13 mouse cellular contexts compared by ENCODE assay signal in the genomic region with DNA sequence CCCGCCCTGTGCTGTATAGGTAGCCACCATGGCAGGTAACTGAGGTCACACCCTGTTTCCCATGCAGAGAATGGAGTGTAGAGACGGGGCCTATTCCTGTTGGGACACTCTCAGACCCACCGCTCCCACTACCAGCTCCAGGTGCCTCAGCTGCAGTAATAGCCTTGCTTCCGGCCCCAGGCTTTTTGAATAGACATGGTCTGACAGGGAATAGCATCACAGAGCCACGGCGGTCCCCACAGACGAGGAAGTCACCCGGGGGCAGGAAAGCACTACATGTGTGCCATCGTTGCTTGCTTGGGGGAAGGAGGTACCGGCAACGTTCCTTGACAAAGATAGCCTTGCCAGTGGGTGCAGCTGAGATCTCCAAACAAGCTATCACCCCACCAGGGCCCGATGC. TPM values are rescaled to one million over a fixed set of nuclear protein-coding genes. Genes with fewer than 3 reads are reported as not detected.
A peak's percentile ranks its signal among the peaks of the same experiment; 100 is the strongest.
DNase-seq lines count a peak whose midpoint lies in the region; ATAC-seq and TF ChIP-seq lines count a peak whose summit lies in the region.
"Had no signal": no experiment of that assay in that cellular context is flagged by ENCODE, and none has a peak within 500 bp of the region (broad histone marks: within the 10 kb centered on the region; RNA-seq: fewer than 3 reads in every experiment).

No protein-coding gene starts in this region.

- 90% methylated on average over 12 of the region's 12 CpGs for WGBS in hindbrain, embryonic 10.5 days
- WGBS in hindbrain, postnatal 0 days, result 77% methylated on average over 12 of the region's 12 CpGs
- 82% methylated on average over 12 of the region's 12 CpGs for WGBS in hindbrain, embryonic 13.5 days
- WGBS in midbrain, postnatal 0 days, result 84% methylated on average over 12 of the region's 12 CpGs

- peaks cover 13% of the 10 kb centered on the region for H3K27me3 ChIP-seq in hindbrain, embryonic 10.5 days (ENCODE audit: insufficient read depth, poor library complexity, severe bottlenecking)
- no peaks in the 10 kb centered on the region for H3K27me3 ChIP-seq in hindbrain, postnatal 0 days (ENCODE audit: insufficient read depth, low read length)
- peaks cover 3% of the 10 kb centered on the region; the same call in 1 of the 2 replicates for H3K27me3 ChIP-seq in hindbrain, embryonic 13.5 days
- no peaks in the 10 kb centered on the region for H3K27me3 ChIP-seq in midbrain, postnatal 0 days (ENCODE audit: insufficient read depth, low read length)
- H3K27me3 ChIP-seq: CH12.LX had no signal

- H3K27ac ChIP-seq in hindbrain, embryonic 10.5 days, result peak overlapping the region; percentile 45
- no peak overlapping the region for H3K27ac ChIP-seq in hindbrain, postnatal 0 days
- peak overlapping the region; percentile 53; the same call in 1 of the 2 replicates for H3K27ac ChIP-seq in hindbrain, embryonic 13.5 days
- no peak overlapping the region for H3K27ac ChIP-seq in midbrain, postnatal 0 days (ENCODE audit: low read depth, low read length)
- H3K27ac ChIP-seq: liver, embryonic 14.5 days had no signal

- peaks cover 65% of the 10 kb centered on the region for H3K36me3 ChIP-seq in hindbrain, embryonic 10.5 days
- H3K36me3 ChIP-seq in hindbrain, postnatal 0 days (ENCODE audit: insufficient read depth, low read length), result peaks cover 45% of the 10 kb centered on the region
- peaks cover 60% of the 10 kb centered on the region for H3K36me3 ChIP-seq in hindbrain, embryonic 13.5 days
- peaks cover 46% of the 10 kb centered on the region for H3K36me3 ChIP-seq in midbrain, postnatal 0 days (ENCODE audit: insufficient read depth, low read length)

- no peak for ATAC-seq in hindbrain, postnatal 0 days
- no peak for ATAC-seq in hindbrain, embryonic 13.5 days (ENCODE audit: low FRiP score)
- ATAC-seq in midbrain, postnatal 0 days (ENCODE audit: low FRiP score), result no peak

- TF ChIP-seq CTCF in hindbrain, postnatal 0 days (IDR thresholded peaks at IDR 0.05; ENCODE audit: low read depth), result no peak
- no peak for TF ChIP-seq CTCF in midbrain, postnatal 0 days (IDR thresholded peaks at IDR 0.05)

- DNase-seq in cerebellum, postnatal 25 days, result peak; percentile 12 to 17
- no peak for DNase-seq in cerebellum, postnatal 4 days (ENCODE audit: low spot score in 2 of 2)
- no peak for DNase-seq in hindbrain, embryonic 10.5 days (ENCODE audit: low spot score)
- no peak for DNase-seq in hindbrain, postnatal 0 days (ENCODE audit: low spot score)
- DNase-seq in midbrain, postnatal 0 days (ENCODE audit: low spot score), result no peak
- DNase-seq in frontal cortex, postnatal 10 days (ENCODE audit: low spot score in 2 of 2), result no peak
- DNase-seq in left cerebral cortex, postnatal 25 days (ENCODE audit: low spot score in 2 of 2), result no peak
- DNase-seq: cerebellum, adult 18-20 months; kidney, adult 9 months; lung, postnatal 14 days had no signal

- H3K4me1 ChIP-seq in hindbrain, embryonic 10.5 days (replicated peaks), result peaks cover 83% of the 10 kb centered on the region
- H3K4me1 ChIP-seq in hindbrain, postnatal 0 days (ENCODE audit: insufficient read depth, low read length), result peaks cover 19% of the 10 kb centered on the region
- peaks cover 76% of the 10 kb centered on the region for H3K4me1 ChIP-seq in hindbrain, embryonic 13.5 days (replicated peaks)
- peaks cover 32% of the 10 kb centered on the region; the same call in 1 of the 2 replicates for H3K4me1 ChIP-seq in midbrain, postnatal 0 days (ENCODE audit: insufficient read depth, low read length)

- intact Hi-C loops in left cerebral cortex, postnatal 25 days (cut with DNase I), result no loop called here

- no peaks in the 10 kb centered on the region for H3K9me3 ChIP-seq in hindbrain, embryonic 10.5 days
- H3K9me3 ChIP-seq in hindbrain, postnatal 0 days (ENCODE audit: low read length), result no peaks in the 10 kb centered on the region
- no peaks in the 10 kb centered on the region for H3K9me3 ChIP-seq in hindbrain, embryonic 13.5 days
- no peaks in the 10 kb centered on the region for H3K9me3 ChIP-seq in midbrain, postnatal 0 days (ENCODE audit: low read length)

- H3K9ac ChIP-seq in hindbrain, postnatal 0 days (replicated peaks; ENCODE audit: low read length), result no peak overlapping the region
- peak overlapping the region; percentile 59 for H3K9ac ChIP-seq in hindbrain, embryonic 13.5 days
- H3K9ac ChIP-seq in midbrain, postnatal 0 days (replicated peaks; ENCODE audit: low read length, poor library complexity, severe bottlenecking), result no peak overlapping the region
- H3K9ac ChIP-seq: liver, embryonic 14.5 days had no signal

- H3K4me3 ChIP-seq in hindbrain, embryonic 10.5 days, result peak overlapping the region; percentile 2; the same call in 1 of the 2 replicates
- no peak overlapping the region for H3K4me3 ChIP-seq in hindbrain, postnatal 0 days (ENCODE audit: low read length)
- H3K4me3 ChIP-seq in hindbrain, embryonic 13.5 days, result peak overlapping the region; percentile 12
- H3K4me3 ChIP-seq in midbrain, postnatal 0 days (ENCODE audit: low read depth, low read length), result no peak overlapping the region

- H3K4me2 ChIP-seq in hindbrain, postnatal 0 days (ENCODE audit: low read depth, low read length), result no peak overlapping the region
- H3K4me2 ChIP-seq in hindbrain, embryonic 13.5 days, result peak overlapping the region; percentile 94
- peak overlapping the region; percentile 15; the same call in 1 of the 2 replicates for H3K4me2 ChIP-seq in midbrain, postnatal 0 days (ENCODE audit: low read depth, low read length, poor library complexity, severe bottlenecking)

RNA-seq across cellular contexts. Expression of gene Wdr6, which starts 3.6 kb away (rescaled TPM):
- polyA plus RNA-seq in hindbrain, embryonic 10.5 days (2016; fragmentation: Nextera tagmentation; extraction: Ambion mirVana), result 166 and 233 TPM in 2 replicates
- 581 and 603 TPM in 2 replicates for total RNA-seq in hindbrain, postnatal 0 days (2014; rRNA removed)
- polyA plus RNA-seq in hindbrain, postnatal 0 days (2015; fragmentation: Nextera tagmentation; extraction: Ambion mirVana), result 265 and 282 TPM in 2 replicates
- polyA plus RNA-seq in hindbrain, embryonic 13.5 days (2015; fragmentation: Nextera tagmentation; extraction: Ambion mirVana), result 280 and 317 TPM in 2 replicates
- total RNA-seq in midbrain, postnatal 0 days (2014; rRNA removed), result 610 and 628 TPM in 2 replicates
- 378 and 391 TPM in 2 replicates for polyA plus RNA-seq in midbrain, postnatal 0 days (2015; fragmentation: Nextera tagmentation; extraction: Ambion mirVana)
- 100 to 1,000 TPM; 112 to 126 TPM for total RNA-seq in left cerebral cortex, postnatal 25 days (2021)

RNA-seq across cellular contexts. Expression of gene Dalrd3, which starts 5.2 kb away (rescaled TPM):
- 169 and 222 TPM in 2 replicates for polyA plus RNA-seq in hindbrain, embryonic 10.5 days (2016; fragmentation: Nextera tagmentation; extraction: Ambion mirVana)
- total RNA-seq in hindbrain, postnatal 0 days (2014; rRNA removed), result 97.3 and 109 TPM in 2 replicates
- polyA plus RNA-seq in hindbrain, postnatal 0 days (2015; fragmentation: Nextera tagmentation; extraction: Ambion mirVana), result 251 and 255 TPM in 2 replicates
- 285 and 314 TPM in 2 replicates for polyA plus RNA-seq in hindbrain, embryonic 13.5 days (2015; fragmentation: Nextera tagmentation; extraction: Ambion mirVana)
- 98.3 and 119 TPM in 2 replicates for total RNA-seq in midbrain, postnatal 0 days (2014; rRNA removed)
- 310 and 313 TPM in 2 replicates for polyA plus RNA-seq in midbrain, postnatal 0 days (2015; fragmentation: Nextera tagmentation; extraction: Ambion mirVana)
- 10 to 100 TPM; 83.8 to 85.2 TPM for total RNA-seq in left cerebral cortex, postnatal 25 days (2021)

RNA-seq across cellular contexts. Expression of gene Ndufaf3, which starts 7.7 kb away (rescaled TPM):
- 57.0 and 69.3 TPM in 2 replicates for polyA plus RNA-seq in hindbrain, embryonic 10.5 days (2016; fragmentation: Nextera tagmentation; extraction: Ambion mirVana)
- total RNA-seq in hindbrain, postnatal 0 days (2014; rRNA removed), result 54.1 and 70.5 TPM in 2 replicates
- 84.5 and 88.9 TPM in 2 replicates for polyA plus RNA-seq in hindbrain, postnatal 0 days (2015; fragmentation: Nextera tagmentation; extraction: Ambion mirVana)
- polyA plus RNA-seq in hindbrain, embryonic 13.5 days (2015; fragmentation: Nextera tagmentation; extraction: Ambion mirVana), result 74.0 and 82.1 TPM in 2 replicates
- total RNA-seq in midbrain, postnatal 0 days (2014; rRNA removed), result 56.9 and 62.9 TPM in 2 replicates
- polyA plus RNA-seq in midbrain, postnatal 0 days (2015; fragmentation: Nextera tagmentation; extraction: Ambion mirVana), result 93.1 and 93.8 TPM in 2 replicates
- 10 to 100 TPM; 53.1 to 58.2 TPM for total RNA-seq in left cerebral cortex, postnatal 25 days (2021)

RNA-seq across cellular contexts. Expression of gene Impdh2, which starts 14.8 kb away (rescaled TPM):
- polyA plus RNA-seq in hindbrain, embryonic 10.5 days (2016; fragmentation: Nextera tagmentation; extraction: Ambion mirVana), result 185 and 214 TPM in 2 replicates
- 93.8 and 98.3 TPM in 2 replicates for total RNA-seq in hindbrain, postnatal 0 days (2014; rRNA removed)
- polyA plus RNA-seq in hindbrain, postnatal 0 days (2015; fragmentation: Nextera tagmentation; extraction: Ambion mirVana), result 103 and 106 TPM in 2 replicates
- 104 and 111 TPM in 2 replicates for polyA plus RNA-seq in hindbrain, embryonic 13.5 days (2015; fragmentation: Nextera tagmentation; extraction: Ambion mirVana)
- total RNA-seq in midbrain, postnatal 0 days (2014; rRNA removed), result 81.3 and 81.7 TPM in 2 replicates
- polyA plus RNA-seq in midbrain, postnatal 0 days (2015; fragmentation: Nextera tagmentation; extraction: Ambion mirVana), result 93.7 and 96.6 TPM in 2 replicates
- 10 to 100 TPM; 55.3 to 55.4 TPM for total RNA-seq in left cerebral cortex, postnatal 25 days (2021)

RNA-seq across cellular contexts. Expression of gene P4htm, which starts 22.5 kb away (rescaled TPM):
- 7.3 and 12.2 TPM in 2 replicates for polyA plus RNA-seq in hindbrain, embryonic 10.5 days (2016; fragmentation: Nextera tagmentation; extraction: Ambion mirVana)
- 50.8 and 62.6 TPM in 2 replicates for total RNA-seq in hindbrain, postnatal 0 days (2014; rRNA removed)
- 38.7 and 38.8 TPM in 2 replicates for polyA plus RNA-seq in hindbrain, postnatal 0 days (2015; fragmentation: Nextera tagmentation; extraction: Ambion mirVana)
- 25.6 and 31.4 TPM in 2 replicates for polyA plus RNA-seq in hindbrain, embryonic 13.5 days (2015; fragmentation: Nextera tagmentation; extraction: Ambion mirVana)
- total RNA-seq in midbrain, postnatal 0 days (2014; rRNA removed), result 51.7 and 65.8 TPM in 2 replicates
- 48.7 and 53.5 TPM in 2 replicates for polyA plus RNA-seq in midbrain, postnatal 0 days (2015; fragmentation: Nextera tagmentation; extraction: Ambion mirVana)
- total RNA-seq in left cerebral cortex, postnatal 25 days (2021), result 10 to 100 TPM; 77.2 to 82.9 TPM

Comparison
In these comparisons a context has a peak if more than half of its experiments do, and no peak if none do; other contexts are left out.
1. DNase-seq: peak in cerebellum, postnatal 25 days (2 of 2); none in cerebellum, postnatal 4 days (0 of 2), hindbrain, embryonic 10.5 days (single experiment), hindbrain, postnatal 0 days (single experiment), midbrain, postnatal 0 days (single experiment), frontal cortex, postnatal 10 days (0 of 2) and left cerebral cortex, postnatal 25 days (0 of 2).
2. H3K27ac ChIP-seq: peak in hindbrain, embryonic 10.5 days (single experiment) and hindbrain, embryonic 13.5 days (single experiment); none in hindbrain, postnatal 0 days (single experiment) and midbrain, postnatal 0 days (single experiment).
3. H3K4me3 ChIP-seq: peak in hindbrain, embryonic 10.5 days (single experiment) and hindbrain, embryonic 13.5 days (single experiment); none in hindbrain, postnatal 0 days (single experiment) and midbrain, postnatal 0 days (single experiment).